Mouse (Mus musculus) CD4-positive, CD25-positive, alpha-beta regulatory T cell, adult 9 weeks (primary cell): ENCODE results near the gene D930007J09Rik. TPM values are rescaled to one million over a fixed set of nuclear protein-coding genes. Genes with fewer than 3 reads are reported as not detected.

Experiments
- polyA plus RNA-seq: library from polyadenylated mRNA; unstranded; fragments of 100-300 nt; shearing (Covaris generic); gene quantifications from one replicate; pipeline ENCODE4 v1.2.1, GENCODE M21; 2017

D930007J09Rik gene
- polyA plus RNA-seq, result not detected

GRCm38 (mm10) chr13:32802259-32803081 is at the start of gene D930007J09Rik:
Gene D930007J09Rik, minus strand, starts transcription at chr13:32802849.

GRCm38 (mm10) chr13:32850668-32851404 is 48.2 kb upstream of the D930007J09Rik start, which contains the start of gene Serpinb1a:
Gene Serpinb1a, minus strand, starts transcription at chr13:32851185.

GRCm38 (mm10) chr13:32801693-32802221 is 892 bp downstream of the D930007J09Rik start, which contains the start of gene Wrnip1:
Gene Wrnip1, plus strand, starts transcription at chr13:32802038.

GRCm38 (mm10) chr13:32783816-32784215 is 18.8 kb downstream of the D930007J09Rik start, which contains the start of gene Mylk4:
Gene Mylk4, minus strand, starts transcription at chr13:32783954.

Other genes starting within 250 kb of the D930007J09Rik start
- not detected for gene Mylk4, start 18.9 kb downstream of the D930007J09Rik start, polyA plus RNA-seq
- gene Wrnip1, start 811 bp downstream of the D930007J09Rik start, polyA plus RNA-seq, result 6.8 TPM
- 6.1 TPM for gene Serpinb1a, start 48.3 kb upstream of the D930007J09Rik start, polyA plus RNA-seq
- not detected for gene Serpinb1c, start 95.4 kb upstream of the D930007J09Rik start, polyA plus RNA-seq
- 21.7 TPM for gene Serpinb6b, start 162.4 kb upstream of the D930007J09Rik start, polyA plus RNA-seq
- gene Serpinb9, start 200.4 kb upstream of the D930007J09Rik start, polyA plus RNA-seq, result 29.0 TPM
- gene Serpinb9b, start 224.6 kb upstream of the D930007J09Rik start, polyA plus RNA-seq, result not detected